Mouse (Mus musculus): ENCODE results near the gene Nudt21.

- TF ChIP-seq CTCF (IDR thresholded peaks at IDR 0.05; ENCODE audit: control insufficient read depth, insufficient read depth, insufficient replicate concordance, low read depth, low read length): no peak
- TF ChIP-seq POLR2A (IDR thresholded peaks at IDR 0.05; ENCODE audit: control insufficient read depth, low read depth, low read length): no peak
These were observed 53.0 kb downstream of the Nudt21 start for GRCm38 (mm10) chr8:93983827-93984226.
